In the genomic region with DNA sequence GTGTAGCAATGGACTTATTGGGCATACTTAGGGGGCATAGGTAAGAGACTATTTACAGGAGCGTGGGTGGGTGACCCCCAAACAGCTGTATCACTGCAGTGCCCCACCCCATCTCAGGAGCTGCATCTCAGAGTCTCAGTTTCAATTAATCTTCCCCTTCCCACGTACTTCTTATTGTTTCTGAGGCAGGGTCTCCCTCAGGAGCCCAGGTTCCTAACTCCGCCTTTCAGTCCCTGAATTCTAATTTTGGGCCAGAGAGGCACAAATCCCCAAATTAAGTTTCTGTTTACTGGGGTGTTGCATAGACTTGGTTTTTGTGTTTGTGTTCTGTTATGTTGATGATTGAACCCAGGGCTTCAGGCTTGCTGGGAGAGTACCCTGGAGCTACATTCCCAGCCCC, we compare ENCODE assay signal across 9 mouse cellular contexts. TPM values are rescaled to one million over a fixed set of nuclear protein-coding genes. Genes with fewer than 3 reads are reported as not detected.
DNase-seq lines count a peak whose midpoint lies in the region; ATAC-seq and TF ChIP-seq lines count a peak whose summit lies in the region.
"Had no signal": no experiment of that assay in that cellular context is flagged by ENCODE, and none has a peak within 500 bp of the region (broad histone marks: within the 10 kb centered on the region; RNA-seq: fewer than 3 reads in every experiment).

No protein-coding gene starts in this region.

- intact Hi-C loops in heart, postnatal 36 days (cut with DNase I): no loop called here

- no peaks in the 10 kb centered on the region for H3K36me3 ChIP-seq in heart, embryonic 10.5 days
- no peaks in the 10 kb centered on the region for H3K36me3 ChIP-seq in ES-E14 (ENCODE audit: control insufficient read depth, insufficient read depth, low read length, poor library complexity, severe bottlenecking)
- no peaks in the 10 kb centered on the region for H3K36me3 ChIP-seq in heart, embryonic 16.5 days (ENCODE audit: control insufficient read depth, insufficient read depth)
- H3K36me3 ChIP-seq in midbrain, embryonic 11.5 days (ENCODE audit: control insufficient read depth, insufficient read depth, low read length): no peaks in the 10 kb centered on the region

- H3K9ac ChIP-seq in ES-E14 (ENCODE audit: insufficient read depth, low read depth, low read length, poor library complexity, severe bottlenecking): no peak overlapping the region; the same call in 1 of the 2 replicates
- H3K9ac ChIP-seq in heart, embryonic 16.5 days (ENCODE audit: low read length): peak overlapping the region; percentile 51
- peak overlapping the region; percentile 63; the same call in 1 of the 2 replicates for H3K9ac ChIP-seq in midbrain, embryonic 11.5 days (ENCODE audit: low read length)

- 70% methylated on average over 3 of the region's 3 CpGs for WGBS in heart, embryonic 10.5 days
- 83% methylated on average over 3 of the region's 3 CpGs for WGBS in heart, embryonic 16.5 days
- 59% methylated on average over 3 of the region's 3 CpGs for WGBS in midbrain, embryonic 11.5 days

- in situ Hi-C loops in ES-E14 (cut with MboI; ENCODE audit: low sequenced_read_pairs in 2 of 2, unreplicated experiment in 2 of 2): no loop called here

- no peak for DNase-seq in heart, embryonic 10.5 days (ENCODE audit: low spot score)
- no peak for DNase-seq in heart, postnatal 36 days
- no peak for DNase-seq in ES-E14 (ENCODE audit: low read depth, low spot score)
- DNase-seq in midbrain, embryonic 11.5 days (ENCODE audit: low spot score, missing footprints): peak; percentile 78
- no peak for DNase-seq in cerebellum, adult 8-10 months
- no peak for DNase-seq in adrenal gland, postnatal 36 days
- DNase-seq in cerebellum, adult 11-12 months: no peak

- H3K4me3 ChIP-seq in heart, embryonic 10.5 days: no peak overlapping the region
- no peak overlapping the region for H3K4me3 ChIP-seq in ES-E14 (ENCODE audit: insufficient read depth in 1 of 2, low read depth in 1 of 2, low read length in 2 of 2, poor library complexity in 1 of 2, severe bottlenecking in 1 of 2)
- H3K4me3 ChIP-seq in heart, embryonic 16.5 days (ENCODE audit: low read length): no peak overlapping the region
- no peak overlapping the region for H3K4me3 ChIP-seq in midbrain, embryonic 11.5 days (ENCODE audit: low read depth, low read length)

- H3K9me3 ChIP-seq in heart, embryonic 10.5 days: no peaks in the 10 kb centered on the region
- no peaks in the 10 kb centered on the region for H3K9me3 ChIP-seq in ES-E14 (ENCODE audit: control insufficient read depth, insufficient read depth, low read depth, low read length)
- no peaks in the 10 kb centered on the region for H3K9me3 ChIP-seq in heart, embryonic 16.5 days (replicated peaks; ENCODE audit: control insufficient read depth, low read length)
- H3K9me3 ChIP-seq in midbrain, embryonic 11.5 days (ENCODE audit: control insufficient read depth, low read length): no peaks in the 10 kb centered on the region

- H3K27ac ChIP-seq in heart, embryonic 10.5 days: peak overlapping the region; percentile 97
- peak overlapping the region; percentile 87; the same call in 1 of the 2 replicates for H3K27ac ChIP-seq in ES-E14 (ENCODE audit: insufficient read depth, low read depth, low read length, poor library complexity, severe bottlenecking)
- peak overlapping the region; percentile 92 for H3K27ac ChIP-seq in heart, embryonic 16.5 days (ENCODE audit: low read length)
- H3K27ac ChIP-seq in midbrain, embryonic 11.5 days (ENCODE audit: low read depth, low read length): no peak overlapping the region; the same call in 1 of the 2 replicates

- no peak for ATAC-seq in heart, embryonic 16.5 days (replicated peaks; ENCODE audit: extremely low read depth, insufficient read depth, low FRiP score)
- no peak for ATAC-seq in midbrain, embryonic 11.5 days (ENCODE audit: low FRiP score)
- ATAC-seq: activated CD4-positive, CD25-positive, alpha-beta regulatory T cell, adult 4 months had no signal

- no peaks in the 10 kb centered on the region for H3K27me3 ChIP-seq in heart, embryonic 10.5 days (ENCODE audit: insufficient read depth, poor library complexity, severe bottlenecking)
- no peaks in the 10 kb centered on the region for H3K27me3 ChIP-seq in heart, embryonic 16.5 days (ENCODE audit: control insufficient read depth, insufficient read depth, low read length)
- H3K27me3 ChIP-seq in midbrain, embryonic 11.5 days (ENCODE audit: control insufficient read depth, insufficient read depth, low read length): no peaks in the 10 kb centered on the region

- no peak overlapping the region for H3K4me2 ChIP-seq in heart, embryonic 16.5 days (ENCODE audit: low read depth, low read length)
- H3K4me2 ChIP-seq in midbrain, embryonic 11.5 days: no peak overlapping the region

- peaks cover 66% of the 10 kb centered on the region for H3K4me1 ChIP-seq in heart, embryonic 10.5 days
- H3K4me1 ChIP-seq in ES-E14 (ENCODE audit: control insufficient read depth in 2 of 2, insufficient read depth in 2 of 2, low read length in 2 of 2, poor library complexity in 1 of 2): peaks cover 26 to 41% of the 10 kb centered on the region in 2 experiments
- H3K4me1 ChIP-seq in heart, embryonic 16.5 days (ENCODE audit: control insufficient read depth, insufficient read depth, low read length): peaks cover 62% of the 10 kb centered on the region
- peaks cover 48% of the 10 kb centered on the region for H3K4me1 ChIP-seq in midbrain, embryonic 11.5 days (ENCODE audit: control insufficient read depth, insufficient read depth, low read length)

TF ChIP-seq in ES-E14, 5 proteins besides CTCF, POLR2A, EP300 and RAD21:
- TF ChIP-seq MAFK (IDR thresholded peaks at IDR 0.05; ENCODE audit: insufficient read depth, low read depth, low read length) (no peak), ZNF384 (IDR thresholded peaks at IDR 0.05; ENCODE audit: low read depth, low read length) (no peak), CHD2 (IDR thresholded peaks at IDR 0.05; ENCODE audit: low read depth, low read length) (no peak)

RNA-seq across cellular contexts. Expression of gene Irf2bpl, which starts 13.8 kb away (rescaled TPM):
- 28.7 and 35.3 TPM in 2 replicates for polyA plus RNA-seq in heart, embryonic 10.5 days (2016; fragmentation: Nextera tagmentation; extraction: Ambion mirVana)
- total RNA-seq in heart, postnatal 36 days (2021): 10 to 100 TPM; 36.1 to 37.0 TPM
- 39.5 and 43.2 TPM in 2 replicates for total RNA-seq in ES-E14 (2012; rRNA removed)
- polyA plus RNA-seq in heart, embryonic 16.5 days (2015; fragmentation: Nextera tagmentation; extraction: Ambion mirVana): 25.4 and 32.4 TPM in 2 replicates
- polyA plus RNA-seq in midbrain, embryonic 11.5 days (2014; fragmentation: Nextera tagmentation; extraction: Ambion mirVana): 24.4 and 26.4 TPM in 2 replicates
- total RNA-seq in adrenal gland, postnatal 36 days (2021): 10 to 100 TPM; 47.3 to 64.5 TPM

RNA-seq across cellular contexts. Expression of gene Cipc, which starts 48.4 kb away (rescaled TPM):
- 26.7 and 33.8 TPM in 2 replicates for polyA plus RNA-seq in heart, embryonic 10.5 days (2016; fragmentation: Nextera tagmentation; extraction: Ambion mirVana)
- 10 to 100 TPM; 46.4 to 48.4 TPM for total RNA-seq in heart, postnatal 36 days (2021)
- 26.5 and 27.6 TPM in 2 replicates for total RNA-seq in ES-E14 (2012; rRNA removed)
- 25.1 and 25.9 TPM in 2 replicates for polyA plus RNA-seq in heart, embryonic 16.5 days (2015; fragmentation: Nextera tagmentation; extraction: Ambion mirVana)
- 37.9 and 38.4 TPM in 2 replicates for polyA plus RNA-seq in midbrain, embryonic 11.5 days (2014; fragmentation: Nextera tagmentation; extraction: Ambion mirVana)
- total RNA-seq in adrenal gland, postnatal 36 days (2021): 10 to 100 TPM; 24.4 to 24.7 TPM
